Mouse (Mus musculus) heart, embryonic 16.5 days (tissue): Measurements from ENCODE around the gene 4930470P17Rik. TPM values are rescaled to one million over a fixed set of nuclear protein-coding genes. Genes with fewer than 3 reads are reported as not detected.

ENCODE experiments used
- ATAC-seq: fragments of 200-750 bp; cut with Nextera tagmentation; replicated peaks from 2 replicates; pipeline ENCODE4 v1.8.0; 2017; ENCODE audit warnings: moderate number of reproducible peaks; ENCODE audit not compliant: insufficient read depth, low FRiP score; ENCODE audit errors: extremely low read depth
- H3K27ac ChIP-seq: fragments of 300-500 bp; sonication (generic); 2 replicates; pipeline ENCODE4 v1.5.1; 2014; ENCODE audit warnings: mild to moderate bottlenecking, low read length, control low read depth, moderate library complexity
- H3K27me3 ChIP-seq: fragments of 300-500 bp; sonication (generic); 2 replicates; pipeline ENCODE4 v1.6.1; 2014; ENCODE audit warnings: low read length, mixed read lengths; ENCODE audit not compliant: control insufficient read depth, insufficient read depth
- H3K36me3 ChIP-seq: fragments of 300-500 bp; sonication (generic); 2 replicates; pipeline ENCODE4 v1.6.1; 2014; ENCODE audit not compliant: control insufficient read depth, insufficient read depth
- H3K4me1 ChIP-seq: fragments of 300-500 bp; sonication (generic); 2 replicates; pipeline ENCODE4 v1.6.1; 2014; ENCODE audit warnings: low read length, mixed read lengths; ENCODE audit not compliant: control insufficient read depth, insufficient read depth
- H3K4me2 ChIP-seq: fragments of 300-500 bp; sonication (generic); 2 replicates; pipeline ENCODE4 v1.6.1; 2014; ENCODE audit warnings: low read depth, mild to moderate bottlenecking, control low read depth, low read length
- H3K4me3 ChIP-seq: fragments of 300-500 bp; sonication (generic); 2 replicates; pipeline ENCODE4 v1.5.1; 2014; ENCODE audit warnings: mild to moderate bottlenecking, control low read depth, low read length
- H3K9ac ChIP-seq: fragments of 300-500 bp; sonication (generic); 2 replicates; pipeline ENCODE4 v1.6.1; 2014; ENCODE audit warnings: low read length, control low read depth
- H3K9me3 ChIP-seq: fragments of 300-500 bp; sonication (generic); replicated peaks from 2 replicates; pipeline ENCODE4 v1.6.1; 2016; ENCODE audit warnings: low read length; ENCODE audit not compliant: control insufficient read depth
- WGBS: fragments of 180-500 bp; shearing (Covaris S2); extraction: QIAGEN DNeasy Blood & Tissue Kit; methylation state at CpG from one replicate; pipeline ENCODE4 v1.1.7; 2014; 5-methylcytosine and 5-hydroxymethylcytosine counted together
- polyA plus RNA-seq: library from polyadenylated mRNA; unstranded; fragments of >200 nt; fragmentation: Nextera tagmentation; extraction: Ambion mirVana; gene quantifications from 2 replicates; pipeline ENCODE4 v1.2.1, GENCODE M21; 2015

The 4930470P17Rik gene
- not detected in 2 replicates for polyA plus RNA-seq

DNA sequence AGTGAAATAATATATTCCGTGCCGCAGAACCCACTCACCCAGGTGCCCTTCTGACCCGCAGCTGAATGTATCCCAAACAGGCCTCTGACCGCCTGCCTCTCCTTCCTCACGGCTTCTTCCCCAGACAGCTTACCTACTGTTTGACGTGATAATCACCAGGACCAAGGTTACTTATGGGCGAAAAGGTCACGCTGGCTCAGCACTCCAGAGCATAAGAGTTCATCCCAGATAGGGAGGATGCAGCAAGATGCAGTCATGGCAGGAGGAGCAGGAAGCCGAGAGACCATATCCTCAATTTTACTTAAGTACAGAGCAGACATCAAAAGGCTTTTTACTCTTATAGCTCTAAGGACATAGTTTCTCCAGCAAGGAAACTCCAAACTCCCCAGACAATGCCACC, at the start of gene 4930470P17Rik:
Gene 4930470P17Rik, minus strand, starts transcription at position 101 of the 400 bp plus-strand sequence.
- no peaks in the 10 kb centered on the region for H3K9me3 ChIP-seq
- WGBS, result 67% methylated on average over 9 of the region's 9 CpGs
- no peak within 1 kb of the TSS for H3K4me2 ChIP-seq
- H3K4me1 ChIP-seq, result no peaks in the 10 kb centered on the region
- H3K27me3 ChIP-seq, result no peaks in the 10 kb centered on the region
- no peak within 1 kb of the TSS for H3K4me3 ChIP-seq
- H3K36me3 ChIP-seq, result no peaks in the 10 kb centered on the region
- ATAC-seq, result no peak
- no peak within 1 kb of the TSS for H3K9ac ChIP-seq
- H3K27ac ChIP-seq, result no peak within 1 kb of the TSS

DNA sequence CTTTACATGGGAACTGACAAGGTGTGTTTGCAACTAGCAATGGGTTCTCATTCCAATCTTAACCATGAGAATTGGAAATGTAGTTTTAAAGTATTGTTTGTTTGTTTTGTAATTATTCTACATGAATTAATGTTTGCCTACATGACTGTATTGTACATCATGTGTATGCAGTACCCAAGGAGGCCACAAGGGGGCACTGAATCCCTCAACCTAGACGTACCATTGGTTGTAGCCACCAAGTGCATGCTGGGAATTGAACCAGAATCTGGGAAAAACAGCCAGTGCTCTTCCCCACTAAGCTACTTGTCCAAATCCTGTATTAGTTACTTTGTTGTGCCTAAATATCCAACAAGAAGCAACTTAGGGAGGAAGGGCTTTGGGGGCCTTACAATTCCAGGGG, 49.7 kb upstream of the 4930470P17Rik start:
- no peaks in the 10 kb centered on the region for H3K27me3 ChIP-seq
- no peak overlapping the region for H3K4me3 ChIP-seq
- no peaks in the 10 kb centered on the region for H3K36me3 ChIP-seq
- H3K9me3 ChIP-seq, result no peaks in the 10 kb centered on the region
- no peak overlapping the region for H3K27ac ChIP-seq
- H3K4me1 ChIP-seq, result no peaks in the 10 kb centered on the region
- no peak for ATAC-seq
- 77% methylated on average over 1 of the region's 1 CpGs for WGBS
- H3K4me2 ChIP-seq, result no peak overlapping the region
- H3K9ac ChIP-seq, result no peak overlapping the region

DNA sequence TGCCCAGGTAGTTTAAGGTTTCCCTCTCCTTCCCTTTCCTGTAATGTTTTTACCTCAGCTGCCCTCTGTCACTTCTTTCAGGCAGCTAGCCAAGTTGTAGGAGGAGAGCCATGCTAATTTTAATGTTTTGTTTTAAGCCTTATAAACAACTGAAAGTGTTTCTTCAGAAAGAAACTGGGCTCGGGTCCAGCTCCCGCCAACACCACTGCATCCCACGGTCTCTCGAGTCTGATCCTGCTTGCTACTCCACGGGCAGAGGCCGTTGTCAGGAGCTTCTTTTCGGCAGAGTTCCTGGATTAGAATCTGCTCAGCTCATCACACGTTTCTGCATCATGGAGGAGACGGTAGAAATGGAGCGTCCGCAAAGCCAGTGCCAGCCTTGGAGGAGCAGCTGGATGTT, 46.7 kb upstream of the 4930470P17Rik start:
- no peak overlapping the region for H3K27ac ChIP-seq
- H3K36me3 ChIP-seq, result no peaks in the 10 kb centered on the region
- H3K4me1 ChIP-seq, result no peaks in the 10 kb centered on the region
- no peaks in the 10 kb centered on the region for H3K27me3 ChIP-seq
- H3K9me3 ChIP-seq, result no peaks in the 10 kb centered on the region
- H3K4me2 ChIP-seq, result no peak overlapping the region
- 43% methylated on average over 11 of the region's 11 CpGs for WGBS
- no peak for ATAC-seq
- H3K9ac ChIP-seq, result no peak overlapping the region
- no peak overlapping the region for H3K4me3 ChIP-seq

DNA sequence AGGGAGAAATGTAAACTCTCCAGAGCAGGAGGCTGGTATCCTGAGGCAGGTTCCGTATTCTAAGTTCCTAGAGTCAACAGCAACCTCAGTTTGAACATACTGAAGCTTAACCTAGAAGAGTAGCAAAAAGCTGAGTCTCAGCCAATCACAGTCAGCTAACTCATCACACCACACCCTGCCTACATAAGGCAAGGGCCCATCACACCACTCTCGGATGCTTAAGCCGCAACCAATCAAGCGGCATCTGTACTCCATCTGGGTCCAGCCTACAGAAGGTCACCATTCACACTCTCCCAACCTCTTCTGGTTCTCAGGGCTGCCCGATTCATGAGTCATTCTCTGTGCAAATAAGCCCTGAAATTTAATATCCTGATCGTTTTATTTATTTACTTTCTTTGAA, 44.4 kb upstream of the 4930470P17Rik start:
- no peaks in the 10 kb centered on the region for H3K36me3 ChIP-seq
- no peak overlapping the region for H3K27ac ChIP-seq
- no peak overlapping the region for H3K4me2 ChIP-seq
- H3K4me3 ChIP-seq, result no peak overlapping the region
- 87% methylated on average over 6 of the region's 6 CpGs for WGBS
- no peaks in the 10 kb centered on the region for H3K4me1 ChIP-seq
- ATAC-seq, result no peak
- no peaks in the 10 kb centered on the region for H3K9me3 ChIP-seq
- no peak overlapping the region for H3K9ac ChIP-seq
- H3K27me3 ChIP-seq, result no peaks in the 10 kb centered on the region

DNA sequence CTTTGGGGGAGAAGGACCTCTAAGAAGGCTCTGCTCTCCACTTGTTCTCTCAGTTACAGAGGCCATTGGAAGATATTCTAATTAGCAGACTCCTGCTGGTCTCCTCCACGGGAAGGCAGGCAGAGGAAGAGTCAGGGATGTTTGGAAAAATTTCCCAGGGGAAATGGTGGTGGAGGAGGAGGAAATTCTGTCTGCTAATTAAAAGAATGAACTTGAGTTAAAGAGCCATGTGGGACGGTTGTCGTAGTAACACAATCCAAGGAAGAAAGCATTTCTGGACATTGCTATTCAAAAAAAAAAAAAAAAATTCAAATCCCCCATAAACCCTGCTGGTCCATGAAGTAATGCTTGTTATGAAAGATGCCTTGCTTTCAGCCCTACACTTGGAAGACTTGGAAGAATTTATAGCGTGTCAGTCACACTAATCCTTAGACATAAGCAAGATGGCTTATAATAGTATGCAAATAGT, 40.6 kb upstream of the 4930470P17Rik start:
- no peak overlapping the region for H3K4me2 ChIP-seq
- WGBS, result 57% methylated on average over 4 of the region's 4 CpGs
- no peak overlapping the region for H3K9ac ChIP-seq
- H3K4me3 ChIP-seq, result no peak overlapping the region
- H3K36me3 ChIP-seq, result no peaks in the 10 kb centered on the region
- H3K27ac ChIP-seq, result no peak overlapping the region
- no peaks in the 10 kb centered on the region for H3K9me3 ChIP-seq
- H3K4me1 ChIP-seq, result peaks cover 2% of the 10 kb centered on the region; the same call in 1 of the 2 replicates
- no peaks in the 10 kb centered on the region for H3K27me3 ChIP-seq
- no peak for ATAC-seq

DNA sequence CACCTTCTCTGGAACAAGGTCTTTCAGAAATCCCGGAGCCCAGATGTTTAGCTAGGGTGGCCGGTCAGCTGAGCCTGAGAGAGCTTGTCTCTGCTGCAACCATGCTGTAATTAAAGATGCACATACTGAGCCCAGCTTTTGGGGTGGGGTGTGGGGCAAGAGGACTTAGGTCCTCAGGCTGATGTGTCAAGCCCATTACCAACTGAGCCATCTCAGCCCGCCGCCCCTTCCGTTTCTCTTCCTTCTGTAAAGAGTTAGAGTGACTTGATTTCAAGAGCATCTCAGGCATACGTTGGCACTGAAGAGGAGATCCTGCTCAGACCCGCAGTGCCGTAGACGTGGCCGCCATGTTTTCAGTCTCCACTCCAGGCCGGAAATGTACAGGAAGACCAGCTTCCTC, 38.5 kb upstream of the 4930470P17Rik start:
- Histone ChIP-seq H3K4me1 (peaks cover 2% of the 10 kb centered on the region; the same call in 1 of the 2 replicates), H3K36me3 (no peaks in the 10 kb centered on the region), H3K27ac (no peak overlapping the region), H3K27me3 (no peaks in the 10 kb centered on the region), H3K9ac (no peak overlapping the region), H3K9me3 (no peaks in the 10 kb centered on the region), H3K4me2 (no peak overlapping the region), H3K4me3 (no peak overlapping the region)
- no peak for ATAC-seq
- 84% methylated on average over 11 of the region's 11 CpGs for WGBS

DNA sequence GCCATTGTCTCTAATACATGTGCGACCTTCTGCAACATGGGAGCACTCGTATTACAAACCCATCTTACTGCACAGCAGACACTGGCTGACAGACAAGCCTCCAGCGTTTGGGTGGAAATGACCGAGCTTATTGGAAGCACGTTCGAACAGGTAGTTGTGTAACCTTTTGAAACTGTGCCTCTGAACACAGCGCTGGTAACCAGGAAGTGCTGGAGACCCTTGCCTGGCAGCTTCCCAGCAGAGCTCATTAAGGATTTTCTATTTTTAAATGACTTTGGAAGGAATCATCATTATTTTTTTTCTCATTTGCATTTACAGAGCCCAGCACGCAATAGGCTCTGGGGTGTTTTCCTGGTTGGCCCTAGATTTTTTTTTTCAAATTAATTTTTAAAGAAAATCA, 36.9 kb upstream of the 4930470P17Rik start:
- Histone ChIP-seq H3K9ac (no peak overlapping the region), H3K4me3 (no peak overlapping the region), H3K9me3 (no peaks in the 10 kb centered on the region), H3K27ac (no peak overlapping the region), H3K27me3 (no peaks in the 10 kb centered on the region), H3K36me3 (no peaks in the 10 kb centered on the region), H3K4me2 (no peak overlapping the region), H3K4me1 (peaks cover 2% of the 10 kb centered on the region; the same call in 1 of the 2 replicates)
- ATAC-seq, result no peak
- WGBS, result 73% methylated on average over 8 of the region's 8 CpGs

DNA sequence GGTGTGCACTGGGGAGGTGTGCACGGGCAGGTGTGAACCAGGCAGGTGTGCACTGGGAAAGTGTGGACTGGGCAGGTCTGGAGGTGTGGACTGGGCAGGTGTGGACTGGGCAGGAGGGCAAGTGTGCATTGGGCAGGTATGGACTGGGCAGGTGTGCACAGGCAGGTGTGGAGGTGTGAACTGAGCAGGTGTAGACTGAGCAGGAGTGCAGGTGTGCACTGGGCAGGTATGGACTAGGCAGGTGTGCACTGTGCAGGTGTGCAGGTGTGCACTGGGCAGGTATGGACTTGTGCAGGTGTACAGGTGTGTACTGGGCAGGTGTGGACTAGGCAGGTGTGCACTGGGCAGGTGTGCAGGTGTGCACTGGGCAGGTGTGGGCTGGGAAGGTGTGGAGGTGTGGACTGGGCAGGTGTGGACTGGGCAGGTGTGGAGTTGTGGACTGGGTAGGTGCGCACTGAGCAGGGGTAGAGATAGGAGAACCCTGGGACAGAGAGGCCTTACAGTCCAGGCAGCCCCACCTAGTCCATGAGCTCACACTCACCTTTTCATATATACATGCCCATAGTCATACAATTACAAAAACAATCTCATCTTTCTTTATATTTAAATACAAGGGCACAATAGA, 31.3 kb upstream of the 4930470P17Rik start:
- Histone ChIP-seq H3K27ac (no peak overlapping the region), H3K27me3 (no peaks in the 10 kb centered on the region), H3K36me3 (no peaks in the 10 kb centered on the region), H3K9ac (no peak overlapping the region), H3K9me3 (peaks cover 8% of the 10 kb centered on the region), H3K4me2 (no peak overlapping the region), H3K4me3 (no peak overlapping the region), H3K4me1 (no peaks in the 10 kb centered on the region)
- 98% methylated on average over 2 of the region's 2 CpGs for WGBS
- no peak for ATAC-seq

DNA sequence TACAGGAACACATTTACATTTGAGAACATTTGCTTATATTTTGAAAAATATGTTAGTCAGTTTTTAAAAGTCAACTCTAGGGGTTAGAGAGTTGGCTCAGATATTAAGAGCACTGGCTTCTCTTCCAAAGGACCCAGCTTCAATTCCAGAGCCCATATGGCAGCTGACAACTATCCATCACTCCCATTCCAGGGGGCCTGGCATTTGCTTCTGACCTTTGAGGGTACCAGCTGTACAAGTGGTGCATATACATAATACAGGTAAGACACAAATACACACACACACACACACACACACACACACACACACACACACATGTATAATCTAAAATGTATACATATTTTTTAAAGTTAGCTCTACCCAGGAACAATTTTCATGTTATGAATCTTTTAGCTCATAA, 30.6 kb upstream of the 4930470P17Rik start:
- no peak for ATAC-seq
- H3K27me3 ChIP-seq, result no peaks in the 10 kb centered on the region
- H3K4me1 ChIP-seq, result no peaks in the 10 kb centered on the region

More for the DNA sequence above, 30.6 kb upstream of the 4930470P17Rik start:
- Histone ChIP-seq H3K4me3 (no peak overlapping the region), H3K4me2 (no peak overlapping the region), H3K9ac (no peak overlapping the region), H3K36me3 (no peaks in the 10 kb centered on the region), H3K9me3 (peaks cover 8% of the 10 kb centered on the region), H3K27ac (no peak overlapping the region)
